Mouse (Mus musculus): ENCODE measurements around the gene Pon3.

GRCm38 (mm10) chr6:5188938-5189337 is 67.1 kb downstream of the Pon3 start:
- TF ChIP-seq CTCF (IDR thresholded peaks at IDR 0.05; ENCODE audit: extremely low read depth, insufficient read depth, insufficient read length, insufficient replicate concordance) = no peak
- no peak for TF ChIP-seq POLR2A (IDR thresholded peaks at IDR 0.05; ENCODE audit: low read depth, low read length)

Measured in spleen, adult 2 months (tissue).